Mouse (Mus musculus) urinary bladder, adult 2 months (tissue): ENCODE results near the gene Tap1. TPM values are rescaled to one million over a fixed set of nuclear protein-coding genes. Genes with fewer than 3 reads are reported as not detected.
"Not testable (repeated sequence)": the region's sequence is repeated elsewhere in the genome, so short reads cannot be mapped to it uniquely, and the experiment has no call there.

Experiments
- DNase-seq: peaks from one replicate; pipeline ENCODE4 v3.0.0; 2022; ENCODE audit warnings: low spot score
- polyA plus RNA-seq: library from polyadenylated mRNA; depleted of rRNA; stranded (reverse); fragments of >200 nt; gene quantifications from 2 replicates; pipeline ENCODE4 v1.2.3, GENCODE M21; 2012; rRNA removed

Gene Tap1
- 29.5 and 40.1 TPM in 2 replicates for polyA plus RNA-seq

DNA sequence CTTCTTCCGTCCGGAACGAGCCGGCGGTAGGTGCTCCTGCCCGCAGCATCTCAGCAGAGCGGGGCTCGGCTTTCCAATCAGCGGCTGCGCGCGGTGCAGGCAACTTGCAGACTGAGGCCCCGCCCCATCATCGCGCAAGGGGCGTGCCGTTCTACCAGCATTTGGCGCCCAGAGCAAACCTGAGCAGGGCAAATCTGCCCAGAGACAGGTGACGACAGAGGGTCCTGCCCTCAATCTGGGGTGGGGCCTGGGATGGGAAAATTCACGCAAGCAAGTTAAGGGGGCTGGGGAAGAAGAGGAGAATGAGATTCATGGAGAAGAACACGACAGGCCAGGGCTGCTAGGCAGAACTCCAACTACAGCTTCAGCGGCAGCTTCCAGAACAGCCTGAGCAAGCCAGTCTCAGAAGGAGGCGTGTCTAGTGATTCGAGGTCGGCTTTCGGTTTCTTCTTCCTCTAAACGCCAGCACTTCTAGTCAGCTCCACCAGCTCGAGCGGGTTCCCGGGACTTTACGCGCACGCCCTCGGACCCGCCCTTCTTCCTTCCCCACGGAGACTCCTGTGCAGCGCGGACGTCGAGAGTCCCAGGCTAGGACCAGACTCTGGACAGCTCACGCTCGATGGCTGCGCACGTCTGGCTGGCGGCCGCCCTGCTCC, at the start of gene Tap1, which contains the start of gene Psmb9:
Gene Tap1, plus strand, starts transcription at position 293 of the 656 bp plus-strand sequence.
Gene Psmb9, minus strand, starts transcription at position 504 of the 656 bp plus-strand sequence.
- peak; percentile 95 for DNase-seq

GRCm38 (mm10) chr17:34137601-34138000, 49.8 kb upstream of the Tap1 start:
- no peak for DNase-seq

DNA sequence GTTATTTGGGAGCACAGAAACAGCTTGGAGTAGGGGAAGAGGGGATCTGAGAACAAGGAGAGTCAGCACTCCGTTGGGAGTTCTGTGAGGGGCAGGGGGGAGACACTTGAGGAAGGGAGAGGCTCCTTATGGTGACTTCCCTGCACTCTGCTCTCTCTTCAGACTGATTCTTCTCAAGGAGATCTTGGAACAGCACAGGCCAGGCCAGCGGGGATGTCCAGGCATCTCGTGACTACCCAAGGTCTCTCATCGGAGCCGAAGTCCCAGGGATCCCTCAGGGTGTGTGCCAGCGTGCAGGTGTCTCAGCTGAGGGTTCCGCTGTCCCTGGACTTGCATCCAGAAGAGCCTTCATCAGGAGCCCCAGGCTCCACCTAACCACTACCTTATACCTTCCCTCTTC, 48.7 kb upstream of the Tap1 start:
- no peak for DNase-seq

DNA sequence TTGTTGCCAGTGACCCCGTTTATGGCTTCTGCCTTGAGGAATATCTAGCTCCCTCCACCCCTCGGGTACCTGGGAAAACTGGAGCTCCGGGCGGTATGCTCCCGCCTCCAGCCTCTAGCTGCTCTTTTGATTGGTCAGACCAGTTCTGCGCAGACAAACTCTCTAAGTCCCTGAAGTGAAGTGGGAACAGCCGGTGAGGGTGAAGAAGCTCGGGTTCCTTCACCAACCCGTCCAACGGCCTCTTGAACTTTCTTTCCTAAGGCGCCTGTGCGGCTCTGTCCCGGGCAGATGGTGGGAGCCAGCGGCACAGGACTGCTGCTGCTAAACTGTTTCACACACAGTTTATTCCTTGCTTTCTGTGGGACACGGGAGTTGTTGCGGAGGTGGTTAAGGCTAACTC, 47.9 kb upstream of the Tap1 start:
- DNase-seq = no peak

GRCm38 (mm10) chr17:34140240-34140639, 47.1 kb upstream of the Tap1 start:
- DNase-seq = no peak

DNA sequence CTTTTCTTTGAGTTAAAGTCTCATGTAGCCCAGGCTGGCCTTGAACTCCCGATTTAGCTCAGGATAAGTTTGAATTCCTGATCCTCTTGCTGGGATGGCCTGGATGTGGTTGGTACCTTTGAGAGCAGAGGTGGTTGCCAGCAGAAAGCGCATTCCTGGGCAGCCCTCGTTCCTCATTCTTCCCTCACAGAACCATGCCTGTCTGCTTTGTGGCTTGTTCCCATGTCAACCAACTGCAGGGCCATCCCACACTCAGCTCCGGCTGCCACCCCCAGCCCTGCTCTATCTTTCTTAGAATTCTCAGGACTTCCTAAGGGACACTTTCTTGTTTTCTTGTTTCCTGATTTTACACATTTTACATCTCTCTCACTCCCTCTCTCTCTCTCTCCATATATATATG, 45.9 kb upstream of the Tap1 start:
- no peak for DNase-seq

DNA sequence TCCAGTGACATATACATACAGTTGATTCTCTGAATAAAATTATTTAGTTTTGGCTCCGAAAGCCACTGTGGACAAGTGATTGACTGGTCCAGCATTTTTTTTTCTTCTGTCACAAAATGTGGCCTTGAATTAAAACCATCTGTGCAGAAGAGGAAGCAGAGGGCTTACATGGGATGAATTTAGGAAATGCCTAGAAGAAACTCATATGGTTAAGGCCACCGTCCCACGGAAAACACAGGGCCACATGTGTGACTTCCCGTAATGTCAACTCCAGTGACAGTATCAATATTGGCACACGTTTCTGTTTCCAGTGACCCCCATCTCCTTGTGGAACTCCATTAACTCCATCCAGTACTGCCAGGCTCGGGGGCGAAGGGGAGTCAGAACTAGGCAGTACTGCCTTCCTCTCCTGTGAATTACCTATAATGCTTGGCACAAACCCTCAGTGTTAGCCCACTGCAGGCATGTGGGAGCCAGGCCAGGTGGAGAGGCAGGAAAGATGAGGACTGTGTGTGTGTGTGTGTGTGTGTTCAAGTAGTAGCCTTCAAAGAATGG, 44.8 kb upstream of the Tap1 start:
- DNase-seq = no peak

- no peak for DNase-seq
These were observed 44.3 kb upstream of the Tap1 start, which contains the start of gene H2-DMb2 for GRCm38 (mm10) chr17:34143033-34143432. TSS of gene H2-DMb2 (plus strand) at chr17:34143307.

- no peak for DNase-seq
These were observed 43.9 kb upstream of the Tap1 start for GRCm38 (mm10) chr17:34143461-34143860.

- not testable (repeated sequence) for DNase-seq
These were observed 43.1 kb upstream of the Tap1 start for GRCm38 (mm10) chr17:34144221-34144620.

DNA sequence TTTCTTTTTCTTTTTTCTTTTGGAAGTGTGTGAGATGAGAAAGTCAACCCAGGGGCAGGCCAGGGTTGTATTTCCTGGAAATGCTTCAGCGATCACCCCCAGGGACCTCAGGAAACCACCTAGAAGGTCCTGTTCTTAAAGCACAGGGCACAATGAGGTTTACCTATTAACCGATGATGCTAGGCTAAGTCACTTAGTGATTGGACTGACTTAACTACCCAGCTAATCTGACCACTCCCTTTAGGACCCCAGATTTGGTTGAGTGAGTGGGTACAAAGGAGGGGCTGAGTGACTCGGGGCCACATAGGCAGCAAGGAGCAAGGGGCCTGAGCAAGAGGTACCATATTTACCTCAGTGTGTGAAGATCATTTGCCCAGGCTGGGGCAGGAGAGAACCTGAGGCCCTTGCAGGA, 42.4 kb upstream of the Tap1 start:
- no peak for DNase-seq

GRCm38 (mm10) chr17:34152923-34153322, 34.4 kb upstream of the Tap1 start, which contains the start of gene H2-DMb1:
TSS of gene H2-DMb1 (plus strand) at chr17:34153072.
- no peak for DNase-seq

GRCm38 (mm10) chr17:34155534-34155933, 31.8 kb upstream of the Tap1 start:
- DNase-seq = no peak

DNA sequence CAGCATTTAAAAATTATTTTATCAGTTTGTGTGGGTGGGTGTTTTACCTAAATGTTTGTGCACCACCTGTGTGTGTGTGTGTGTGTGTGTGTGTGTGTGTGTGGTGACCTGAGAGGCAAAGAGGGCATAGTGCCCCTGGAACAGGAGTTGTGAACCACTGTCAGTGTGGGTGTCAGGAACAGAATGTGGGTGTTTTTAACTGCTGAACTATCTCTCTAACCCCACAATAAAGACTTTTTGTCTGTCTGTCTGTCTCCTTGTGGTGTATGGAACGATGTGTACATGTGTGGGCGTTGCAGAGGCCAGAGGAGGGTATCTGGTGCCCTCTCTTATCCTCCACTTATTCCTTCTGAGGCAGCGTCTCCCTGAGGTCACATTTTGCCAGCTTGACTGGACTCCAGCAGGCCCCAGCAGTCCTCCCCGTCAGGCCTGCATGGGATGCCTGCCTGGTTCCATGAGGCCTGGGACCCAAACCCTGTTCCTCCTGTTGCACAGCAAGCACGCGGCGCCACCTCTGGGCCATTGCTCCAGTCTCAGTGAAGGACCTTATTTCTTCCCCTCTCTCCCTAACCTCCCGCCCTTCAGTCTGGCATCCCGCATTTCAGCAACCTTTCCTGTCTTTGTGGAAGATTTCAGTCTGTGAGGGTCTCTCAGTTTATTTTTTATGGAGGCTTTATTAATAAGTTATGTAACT, 23.0 kb upstream of the Tap1 start:
- DNase-seq = no peak

- no peak for DNase-seq
These were observed 22.2 kb upstream of the Tap1 start for GRCm38 (mm10) chr17:34165033-34165730.

- DNase-seq = no peak
These were observed 18.1 kb upstream of the Tap1 start for GRCm38 (mm10) chr17:34169279-34169678.

GRCm38 (mm10) chr17:34170487-34170876, 16.9 kb upstream of the Tap1 start:
- no peak for DNase-seq

GRCm38 (mm10) chr17:34170877-34171498, 16.4 kb upstream of the Tap1 start:
- peak; percentile 52 for DNase-seq

DNA sequence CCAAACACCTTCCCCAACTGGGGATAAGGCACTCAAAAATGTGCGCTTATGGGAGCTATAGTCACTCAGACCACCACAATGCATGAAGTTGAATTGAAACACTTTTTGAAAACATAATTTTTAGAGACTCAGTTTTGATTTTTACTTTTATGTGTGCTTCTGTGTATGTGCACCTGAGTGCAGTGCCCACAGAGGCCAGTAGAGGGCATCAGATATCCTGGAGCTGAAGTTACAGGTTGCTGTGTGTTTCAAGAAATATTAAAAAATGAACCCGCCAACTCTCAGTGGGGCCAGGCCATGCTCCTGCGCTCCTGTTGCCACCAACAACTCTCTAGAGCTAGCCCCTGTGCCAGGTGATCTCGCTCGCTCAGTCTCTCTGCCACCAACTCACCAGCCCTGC, 14.8 kb upstream of the Tap1 start:
- no peak for DNase-seq

DNA sequence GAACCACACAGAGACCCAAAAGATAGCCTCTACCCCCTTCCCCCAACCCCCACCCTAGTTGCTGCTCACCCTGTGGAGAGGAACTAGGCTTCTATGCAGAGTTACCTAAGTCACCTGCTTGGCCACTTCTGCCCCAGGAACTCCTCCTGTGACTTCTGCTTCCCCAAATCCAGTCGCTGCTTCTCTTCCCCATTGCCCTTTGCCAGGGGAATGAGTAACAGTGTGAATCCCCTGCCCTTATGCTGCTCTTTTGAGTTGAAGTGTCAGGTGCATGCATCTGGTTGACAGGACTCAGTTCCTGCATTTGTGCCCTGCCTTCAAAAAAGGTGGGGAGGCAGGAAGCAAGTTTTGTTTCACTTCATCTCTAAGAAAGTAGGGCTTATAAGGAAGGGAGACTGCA, 13.3 kb upstream of the Tap1 start:
- DNase-seq = no peak

DNA sequence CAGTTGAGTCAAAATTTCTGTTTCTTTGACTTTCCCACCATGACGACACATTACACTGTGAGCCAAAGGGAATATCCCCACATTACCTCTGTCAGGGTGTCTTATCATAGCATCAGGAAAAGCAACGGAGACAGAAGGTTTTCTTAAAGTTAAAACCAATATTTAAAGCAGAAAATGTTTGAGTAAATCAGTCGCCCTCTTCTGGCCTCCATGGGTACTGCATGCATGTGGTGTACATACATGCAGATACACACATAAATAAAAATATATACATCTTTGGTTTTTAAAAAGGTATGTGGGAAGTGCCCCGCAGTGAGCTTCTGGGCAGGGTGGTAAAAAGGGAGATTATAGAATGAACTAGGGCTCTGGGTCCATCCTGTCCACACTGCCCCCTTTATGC, 10.2 kb upstream of the Tap1 start:
- no peak for DNase-seq

DNA sequence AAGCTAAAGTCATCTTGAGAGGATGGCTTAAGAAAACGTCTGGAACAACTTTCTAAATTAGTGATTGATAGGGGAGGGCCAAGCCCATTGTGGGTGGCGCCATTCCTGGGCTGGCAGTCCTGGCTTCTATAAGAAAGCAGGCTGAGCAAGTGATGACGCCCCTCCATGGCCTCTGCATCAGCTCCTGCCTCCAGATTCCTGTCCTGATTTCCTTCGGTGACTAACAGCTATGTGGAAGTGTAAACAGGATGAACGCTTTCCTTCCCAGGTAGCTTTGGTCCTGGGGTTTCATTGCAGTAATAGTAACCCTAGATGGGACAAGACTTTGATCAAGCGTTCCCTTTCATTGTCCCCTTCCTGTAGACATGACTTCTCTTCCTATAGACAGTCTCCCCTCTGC, 8.3 kb upstream of the Tap1 start:
- DNase-seq = no peak
